Mouse (Mus musculus): Measurements from ENCODE around the gene Fbxl17. TPM values are rescaled to one million over a fixed set of nuclear protein-coding genes. Genes with fewer than 3 reads are reported as not detected.
A peak's percentile ranks its signal among the peaks of the same experiment; 100 is the strongest.

Fbxl17 gene
- total and polyA plus RNA-seq, 3 experiments: 8.2 to 9.9 (median 8.8) TPM

- DNase-seq (ENCODE audit: low spot score) (no peak), ATAC-seq (ENCODE audit: extremely low read depth, insufficient number of reproducible peaks, low FRiP score, poor library complexity, severe bottlenecking) (no peak)
- TF ChIP-seq CTCF (IDR thresholded peaks at IDR 0.05; ENCODE audit: low read depth, low read length) (no peak), GATA2 (IDR thresholded peaks at IDR 0.05; ENCODE audit: borderline replicate concordance, low read depth, low read length) (no peak), TAL1 (conservative IDR thresholded peaks at IDR 0.05; ENCODE audit: low read depth, low read length) (no peak), POLR2AphosphoS5 (IDR thresholded peaks at IDR 0.05; ENCODE audit: insufficient replicate concordance, low read depth, low read length) (no peak), GATA1 (IDR thresholded peaks at IDR 0.05; ENCODE audit: borderline replicate concordance, low read length) (no peak)
These were observed 52.1 kb downstream of the Fbxl17 start for GRCm38 (mm10) chr17:63447691-63448090.

DNA sequence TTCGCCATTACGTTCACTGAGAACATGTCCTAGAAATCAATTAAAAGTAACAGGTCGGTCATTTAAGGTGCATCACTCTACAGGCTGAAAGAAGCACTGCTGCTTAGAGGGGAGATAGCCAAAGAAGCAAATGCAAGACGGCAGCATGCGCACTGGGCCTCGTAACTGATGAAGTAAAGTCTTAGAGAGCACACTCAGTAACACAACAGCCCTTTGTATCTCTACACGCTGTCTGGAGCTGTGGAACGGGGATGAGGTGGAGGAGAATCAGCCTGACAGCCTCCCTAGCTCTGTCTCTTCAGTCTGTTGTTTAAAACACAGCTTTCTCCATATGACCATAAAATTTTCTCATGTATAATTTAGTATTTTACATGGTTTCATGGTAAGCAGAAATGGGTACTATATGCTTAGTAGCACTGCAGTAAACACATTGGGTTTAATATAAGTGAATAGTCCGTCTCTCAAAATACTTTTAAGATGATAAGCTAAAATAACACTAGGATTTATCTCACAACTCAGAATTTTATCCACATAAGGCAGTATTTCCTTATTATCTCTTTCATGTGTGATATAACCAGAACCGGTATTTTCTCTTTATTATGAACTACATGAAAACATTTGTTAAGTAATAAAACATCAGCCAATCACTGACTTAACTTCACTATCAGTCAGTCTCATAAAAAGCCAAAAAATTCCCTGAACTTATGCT lies 52.7 kb downstream of the Fbxl17 start:
- no peak for ATAC-seq (ENCODE audit: extremely low read depth, insufficient number of reproducible peaks, low FRiP score, poor library complexity, severe bottlenecking)
- Histone ChIP-seq H3K9me3 (replicated peaks) (no peaks in the 10 kb centered on the region), H3K36me3 (replicated peaks) (peaks cover 20% of the 10 kb centered on the region), H3K4me1 (ENCODE audit: insufficient read depth, low read depth, low read length) (0 out of 2 replicates have a peak, but pooled peaks cover 2% of the 10 kb centered on the region), H3K27me3 (ENCODE audit: insufficient read depth, low read length) (no peaks in the 10 kb centered on the region), H3K4me3 (ENCODE audit: low read depth, low read length) (no peak overlapping the region)
- TF ChIP-seq TAL1 (conservative IDR thresholded peaks at IDR 0.05; ENCODE audit: low read depth, low read length) (no peak), GATA1 (IDR thresholded peaks at IDR 0.05; ENCODE audit: borderline replicate concordance, low read length) (no peak)
- DNase-seq (ENCODE audit: low spot score): no peak

More at GRCm38 (mm10) chr17:63447691-63448090, 52.1 kb downstream of the Fbxl17 start:
- no peak overlapping the region for H3K4me3 ChIP-seq (ENCODE audit: low read depth, low read length)
- H3K4me1 ChIP-seq (ENCODE audit: insufficient read depth, low read depth, low read length): 0 out of 2 replicates have a peak, but pooled peaks cover 2% of the 10 kb centered on the region
- no peaks in the 10 kb centered on the region for H3K27me3 ChIP-seq (ENCODE audit: insufficient read depth, low read length)
- no peaks in the 10 kb centered on the region for H3K9me3 ChIP-seq (replicated peaks)
- peaks cover 18% of the 10 kb centered on the region for H3K36me3 ChIP-seq (replicated peaks)

DNA sequence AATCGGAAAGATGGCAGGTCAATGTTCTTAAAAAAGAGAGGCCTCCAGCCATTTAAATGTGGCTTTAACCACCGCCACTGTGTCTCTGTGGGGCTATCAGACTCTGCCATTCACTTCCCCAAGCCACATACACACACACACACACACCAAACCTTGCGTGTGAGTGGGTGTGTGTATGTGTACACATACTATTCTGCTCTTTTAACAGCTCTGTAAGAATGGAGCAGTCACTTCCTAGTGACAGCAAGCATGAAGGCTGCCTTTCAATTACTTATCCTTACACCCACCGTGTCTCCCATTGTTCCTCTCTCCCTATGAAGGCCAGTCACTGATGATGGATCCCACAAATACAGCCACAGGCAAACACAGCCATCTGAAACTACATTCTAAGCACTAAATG lies 54.6 kb downstream of the Fbxl17 start:
- ATAC-seq (ENCODE audit: extremely low read depth, insufficient number of reproducible peaks, low FRiP score, poor library complexity, severe bottlenecking): no peak

DNA sequence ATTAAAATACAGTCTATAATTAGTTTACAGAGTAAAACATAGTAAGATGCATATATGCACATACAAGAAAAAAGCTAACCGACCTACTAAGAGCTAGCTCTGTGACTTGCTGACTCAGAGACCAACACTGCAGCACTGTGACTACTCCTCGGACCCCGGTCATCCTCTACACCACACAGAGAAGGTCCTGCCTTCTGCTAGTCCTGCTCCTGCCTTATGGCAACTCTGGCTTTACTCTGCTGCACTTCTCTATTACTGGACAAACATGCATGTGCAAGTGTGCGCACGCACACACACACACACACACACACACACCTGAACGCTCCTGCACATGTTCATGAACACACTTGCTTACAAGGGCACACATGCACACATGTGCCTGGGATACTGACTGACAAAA lies 62.4 kb downstream of the Fbxl17 start:
- Histone ChIP-seq H3K4me3 (ENCODE audit: low read depth, low read length) (no peak overlapping the region), H3K36me3 (replicated peaks) (peaks cover 5% of the 10 kb centered on the region), H3K4me1 (ENCODE audit: insufficient read depth, low read depth, low read length) (0 out of 2 replicates have a peak, but pooled peaks cover 3% of the 10 kb centered on the region), H3K27me3 (ENCODE audit: insufficient read depth, low read length) (no peaks in the 10 kb centered on the region), H3K9me3 (replicated peaks) (no peaks in the 10 kb centered on the region)
- no peak for DNase-seq (ENCODE audit: low spot score)
- TF ChIP-seq GATA1 (IDR thresholded peaks at IDR 0.05; ENCODE audit: borderline replicate concordance, low read length): no peak
- TF ChIP-seq GATA2 (IDR thresholded peaks at IDR 0.05; ENCODE audit: borderline replicate concordance, low read depth, low read length): no peak
- ATAC-seq (ENCODE audit: extremely low read depth, insufficient number of reproducible peaks, low FRiP score, poor library complexity, severe bottlenecking): no peak

More for the DNA sequence above, 54.6 kb downstream of the Fbxl17 start:
- H3K4me1 ChIP-seq (ENCODE audit: insufficient read depth, low read depth, low read length): 0 out of 2 replicates have a peak, but pooled peaks cover 2% of the 10 kb centered on the region
- peaks cover 18% of the 10 kb centered on the region for H3K36me3 ChIP-seq (replicated peaks)
- H3K27me3 ChIP-seq (ENCODE audit: insufficient read depth, low read length): no peaks in the 10 kb centered on the region
- TF ChIP-seq GATA2 (IDR thresholded peaks at IDR 0.05; ENCODE audit: borderline replicate concordance, low read depth, low read length): no peak
- H3K4me3 ChIP-seq (ENCODE audit: low read depth, low read length): no peak overlapping the region
- H3K9me3 ChIP-seq (replicated peaks): no peaks in the 10 kb centered on the region
- no peak for DNase-seq (ENCODE audit: low spot score)

GRCm38 (mm10) chr17:63434081-63434480 lies 65.7 kb downstream of the Fbxl17 start:
- no peak for DNase-seq (ENCODE audit: low spot score)
- no peaks in the 10 kb centered on the region for H3K9me3 ChIP-seq (replicated peaks)
- no peak for TF ChIP-seq TAL1 (conservative IDR thresholded peaks at IDR 0.05; ENCODE audit: low read depth, low read length)
- no peak for TF ChIP-seq GATA1 (IDR thresholded peaks at IDR 0.05; ENCODE audit: borderline replicate concordance, low read length)
- TF ChIP-seq GATA2 (IDR thresholded peaks at IDR 0.05; ENCODE audit: borderline replicate concordance, low read depth, low read length): no peak
- no peak for TF ChIP-seq CTCF (IDR thresholded peaks at IDR 0.05; ENCODE audit: low read depth, low read length)
- TF ChIP-seq POLR2AphosphoS5 (IDR thresholded peaks at IDR 0.05; ENCODE audit: insufficient replicate concordance, low read depth, low read length): no peak
- H3K4me3 ChIP-seq (ENCODE audit: low read depth, low read length): no peak overlapping the region
- H3K4me1 ChIP-seq (ENCODE audit: insufficient read depth, low read depth, low read length): peaks cover 24% of the 10 kb centered on the region
- no peak for ATAC-seq (ENCODE audit: extremely low read depth, insufficient number of reproducible peaks, low FRiP score, poor library complexity, severe bottlenecking)
- no peaks in the 10 kb centered on the region for H3K27me3 ChIP-seq (ENCODE audit: insufficient read depth, low read length)
- H3K36me3 ChIP-seq (replicated peaks): peaks cover 10% of the 10 kb centered on the region

GRCm38 (mm10) chr17:63431650-63432049 lies 68.2 kb downstream of the Fbxl17 start:
- peaks cover 26% of the 10 kb centered on the region for H3K4me1 ChIP-seq (ENCODE audit: insufficient read depth, low read depth, low read length)
- H3K4me3 ChIP-seq (ENCODE audit: low read depth, low read length): no peak overlapping the region; the same call in 1 of the 2 replicates
- DNase-seq (ENCODE audit: low spot score): no peak
- H3K36me3 ChIP-seq (replicated peaks): peaks cover 10% of the 10 kb centered on the region
- ATAC-seq (ENCODE audit: extremely low read depth, insufficient number of reproducible peaks, low FRiP score, poor library complexity, severe bottlenecking): peak; percentile 51
- TF ChIP-seq GATA2 (IDR thresholded peaks at IDR 0.05; ENCODE audit: borderline replicate concordance, low read depth, low read length): no peak
- H3K27me3 ChIP-seq (ENCODE audit: insufficient read depth, low read length): no peaks in the 10 kb centered on the region
- H3K9me3 ChIP-seq (replicated peaks): no peaks in the 10 kb centered on the region
